Mouse (Mus musculus): ENCODE measurements at regions not wholly inside any gene's neighbourhood (a gene's known extent, or its start where the extent isn't known, plus 50 kb on each side); places are given as distances from the start of the nearest gene placed in this dataset.
A peak's percentile ranks its signal among the peaks of the same experiment; 100 is the strongest.

DNA sequence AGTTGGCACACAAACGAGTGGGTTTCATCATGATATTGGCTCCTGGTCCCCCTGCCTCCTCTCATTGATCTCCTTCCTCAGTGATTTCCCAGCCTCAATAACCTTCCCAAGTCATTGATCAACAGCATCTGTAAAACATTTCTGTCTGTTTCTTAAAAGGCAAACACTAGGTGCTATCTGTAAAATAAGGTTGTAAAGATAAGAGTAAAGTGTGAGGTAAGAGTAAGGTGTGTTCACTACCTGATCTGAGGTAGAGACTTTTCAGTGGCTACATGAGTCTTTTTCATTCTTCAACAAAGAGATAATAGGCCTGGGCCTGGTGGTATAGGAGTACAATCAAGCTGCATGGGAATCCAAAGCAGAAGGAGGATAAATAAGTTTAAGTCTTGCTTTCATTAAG lies 55.7 kb downstream of the Plk2 start:
- H3K4me2 ChIP-seq (ENCODE audit: low read length), result no peak overlapping the region
- no peak overlapping the region for H3K4me3 ChIP-seq (replicated peaks; ENCODE audit: low read length)
- H3K27ac ChIP-seq (ENCODE audit: low read length), result no peak overlapping the region
- no peaks in the 10 kb centered on the region for H3K4me1 ChIP-seq (replicated peaks; ENCODE audit: control insufficient read depth, insufficient read depth, low read length)
- H3K27me3 ChIP-seq (replicated peaks; ENCODE audit: control insufficient read depth, insufficient read depth, low read length), result no peaks in the 10 kb centered on the region
- ATAC-seq, result no peak
- H3K9ac ChIP-seq (replicated peaks; ENCODE audit: low read depth, low read length), result no peak overlapping the region
- H3K9me3 ChIP-seq (ENCODE audit: control insufficient read depth, low read length), result no peaks in the 10 kb centered on the region
- H3K36me3 ChIP-seq (ENCODE audit: control insufficient read depth, insufficient read depth), result no peaks in the 10 kb centered on the region
- 17% methylated on average over 1 of the region's 1 CpGs for WGBS

DNA sequence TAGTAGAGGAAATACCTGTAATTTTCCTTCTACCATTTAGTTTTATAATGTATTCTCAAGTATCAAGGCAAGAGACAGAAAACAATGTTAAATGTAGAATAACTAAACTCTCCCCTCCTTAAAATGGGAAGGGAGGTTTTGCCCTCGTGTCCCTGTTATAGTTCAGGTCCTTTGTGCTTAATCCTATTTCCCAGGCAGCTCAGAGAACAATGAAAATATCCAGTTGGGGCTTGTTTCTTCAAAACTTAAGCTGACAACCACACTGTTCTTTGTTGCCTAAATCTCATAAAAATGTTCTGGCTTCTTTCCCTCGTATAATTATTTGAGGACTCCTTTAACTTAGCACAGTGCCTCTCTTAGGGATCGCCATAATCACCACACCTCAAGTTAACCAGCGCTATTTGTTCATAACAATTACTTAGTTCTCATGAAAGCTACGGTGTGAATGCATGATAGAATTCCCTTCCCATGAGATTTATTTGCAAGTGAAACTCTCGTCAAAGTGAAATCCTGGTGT lies 57.2 kb downstream of the Plk2 start:
- Histone ChIP-seq H3K27ac (ENCODE audit: low read length) (no peak overlapping the region), H3K9ac (replicated peaks; ENCODE audit: low read depth, low read length) (no peak overlapping the region)

DNA sequence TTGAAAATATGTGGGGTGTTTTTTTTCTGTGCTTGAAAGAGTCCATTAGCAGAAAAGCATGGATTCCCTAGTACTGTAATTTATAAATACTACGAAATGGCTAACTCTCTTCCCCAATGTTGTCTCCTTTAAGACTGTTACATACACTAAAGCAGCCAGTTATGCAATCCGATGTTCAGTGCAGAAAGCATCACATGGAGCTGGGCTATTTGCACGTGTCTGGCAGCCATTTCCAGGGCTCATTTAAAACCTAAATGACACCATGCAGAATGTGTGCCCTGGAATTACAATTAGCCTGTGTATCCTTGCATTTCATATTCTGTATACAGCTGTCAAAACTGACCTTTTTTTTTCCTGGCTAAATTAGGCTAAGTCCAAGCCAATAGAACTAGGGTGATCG lies 60.2 kb downstream of the Plk2 start:
- WGBS, result 39% methylated on average over 4 of the region's 4 CpGs
- Histone ChIP-seq H3K4me1 (replicated peaks; ENCODE audit: control insufficient read depth, insufficient read depth, low read length) (no peaks in the 10 kb centered on the region), H3K4me2 (ENCODE audit: low read length) (no peak overlapping the region), H3K27ac (ENCODE audit: low read length) (no peak overlapping the region), H3K9me3 (ENCODE audit: control insufficient read depth, low read length) (no peaks in the 10 kb centered on the region), H3K36me3 (ENCODE audit: control insufficient read depth, insufficient read depth) (no peaks in the 10 kb centered on the region), H3K27me3 (replicated peaks; ENCODE audit: control insufficient read depth, insufficient read depth, low read length) (no peaks in the 10 kb centered on the region), H3K9ac (replicated peaks; ENCODE audit: low read depth, low read length) (no peak overlapping the region), H3K4me3 (replicated peaks; ENCODE audit: low read length) (no peak overlapping the region)
- peak; percentile 68 for ATAC-seq

More for the DNA sequence above, 57.2 kb downstream of the Plk2 start:
- H3K36me3 ChIP-seq (ENCODE audit: control insufficient read depth, insufficient read depth), result no peaks in the 10 kb centered on the region
- no peak for ATAC-seq
- no peaks in the 10 kb centered on the region for H3K9me3 ChIP-seq (ENCODE audit: control insufficient read depth, low read length)
- H3K27me3 ChIP-seq (replicated peaks; ENCODE audit: control insufficient read depth, insufficient read depth, low read length), result no peaks in the 10 kb centered on the region
- no peak overlapping the region for H3K4me2 ChIP-seq (ENCODE audit: low read length)
- no peaks in the 10 kb centered on the region for H3K4me1 ChIP-seq (replicated peaks; ENCODE audit: control insufficient read depth, insufficient read depth, low read length)
- 32% methylated on average over 6 of the region's 6 CpGs for WGBS
- no peak overlapping the region for H3K4me3 ChIP-seq (replicated peaks; ENCODE audit: low read length)

DNA sequence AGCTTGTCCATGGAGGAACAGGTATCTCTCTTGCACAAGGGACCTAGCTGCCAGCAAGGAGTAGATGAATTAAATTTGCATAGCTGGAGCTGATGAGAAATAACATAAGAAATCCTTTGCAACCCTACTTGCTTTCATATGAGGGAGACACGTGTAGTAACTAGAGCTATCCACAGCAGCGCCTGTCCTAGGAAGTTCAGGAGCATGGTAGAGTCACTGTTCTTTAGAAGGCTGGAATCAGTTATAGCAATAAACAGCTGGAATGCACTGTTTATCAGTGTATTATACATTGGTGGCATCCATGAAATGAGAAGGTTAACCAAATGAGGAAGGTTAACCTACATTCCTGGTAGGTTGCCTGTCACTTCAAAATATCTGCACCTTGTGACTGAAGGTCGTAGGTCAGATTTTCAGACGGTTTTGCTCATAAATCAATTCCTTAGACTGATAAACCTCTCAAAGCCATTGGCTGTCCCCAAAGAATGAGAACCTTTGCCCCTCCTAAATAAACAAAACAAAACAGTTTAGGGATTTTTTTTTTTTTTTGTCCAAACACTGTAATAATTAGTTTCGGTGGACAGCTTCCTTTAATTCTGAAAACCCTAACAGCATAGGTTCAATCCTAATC lies 60.8 kb downstream of the Plk2 start:
- H3K36me3 ChIP-seq (ENCODE audit: control insufficient read depth, insufficient read depth), result no peaks in the 10 kb centered on the region
- H3K9ac ChIP-seq (replicated peaks; ENCODE audit: low read depth, low read length), result no peak overlapping the region
- H3K4me3 ChIP-seq (replicated peaks; ENCODE audit: low read length), result no peak overlapping the region
- no peak overlapping the region for H3K27ac ChIP-seq (ENCODE audit: low read length)
- no peak for ATAC-seq
- no peak overlapping the region for H3K4me2 ChIP-seq (ENCODE audit: low read length)
- 90% methylated on average over 5 of the region's 5 CpGs for WGBS
- H3K27me3 ChIP-seq (replicated peaks; ENCODE audit: control insufficient read depth, insufficient read depth, low read length), result no peaks in the 10 kb centered on the region
- H3K4me1 ChIP-seq (replicated peaks; ENCODE audit: control insufficient read depth, insufficient read depth, low read length), result no peaks in the 10 kb centered on the region
- no peaks in the 10 kb centered on the region for H3K9me3 ChIP-seq (ENCODE audit: control insufficient read depth, low read length)

DNA sequence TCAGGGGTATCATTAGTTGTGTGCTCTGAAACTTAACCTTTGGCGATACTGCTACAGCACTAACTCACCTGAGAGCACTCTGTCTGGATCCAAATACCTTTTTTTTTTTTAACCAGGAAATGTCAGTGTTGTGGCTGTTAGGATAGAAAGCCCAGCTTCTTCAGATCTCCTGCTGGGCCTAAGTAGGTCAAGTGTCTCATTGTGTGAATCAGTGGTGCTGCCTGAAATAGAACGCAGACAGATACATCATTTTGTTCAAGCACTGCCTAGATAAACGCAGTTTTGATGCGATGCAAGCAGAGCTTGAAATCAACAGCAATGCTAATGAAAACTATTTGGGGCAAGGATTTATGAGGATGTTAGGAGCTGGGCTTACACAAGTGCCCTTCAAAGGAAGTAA lies 63.9 kb downstream of the Plk2 start:
- Histone ChIP-seq H3K36me3 (ENCODE audit: control insufficient read depth, insufficient read depth) (no peaks in the 10 kb centered on the region), H3K4me3 (replicated peaks; ENCODE audit: low read length) (no peak overlapping the region), H3K9ac (replicated peaks; ENCODE audit: low read depth, low read length) (no peak overlapping the region), H3K27ac (ENCODE audit: low read length) (no peak overlapping the region), H3K4me1 (replicated peaks; ENCODE audit: control insufficient read depth, insufficient read depth, low read length) (no peaks in the 10 kb centered on the region; the same call in 1 of the 2 replicates), H3K4me2 (ENCODE audit: low read length) (no peak overlapping the region), H3K9me3 (ENCODE audit: control insufficient read depth, low read length) (no peaks in the 10 kb centered on the region), H3K27me3 (replicated peaks; ENCODE audit: control insufficient read depth, insufficient read depth, low read length) (no peaks in the 10 kb centered on the region)
- WGBS, result 74% methylated on average over 4 of the region's 4 CpGs
- ATAC-seq, result no peak

DNA sequence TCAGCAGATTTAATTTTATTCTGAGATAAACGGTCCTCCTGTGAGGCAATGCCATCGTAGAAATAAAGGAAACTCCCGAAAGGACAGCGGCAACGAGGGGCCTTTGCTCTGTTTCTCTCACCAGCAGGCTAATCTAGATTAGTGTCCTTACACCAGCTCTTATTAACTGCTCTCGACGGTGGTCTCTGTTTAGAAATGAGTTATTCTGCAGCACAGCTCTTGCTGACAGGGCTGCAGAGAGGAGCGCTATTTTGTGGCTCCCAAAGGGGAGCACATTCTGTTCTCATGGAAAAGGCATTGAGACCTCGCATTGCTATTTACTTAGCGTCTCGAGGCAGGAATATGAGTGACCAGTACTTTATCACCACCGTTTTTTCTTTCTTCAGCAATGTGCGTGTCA lies 66.7 kb downstream of the Plk2 start:
- Histone ChIP-seq H3K4me3 (replicated peaks; ENCODE audit: low read length) (no peak overlapping the region), H3K4me1 (replicated peaks; ENCODE audit: control insufficient read depth, insufficient read depth, low read length) (no peaks in the 10 kb centered on the region; the same call in 1 of the 2 replicates), H3K27ac (ENCODE audit: low read length) (no peak overlapping the region), H3K9me3 (ENCODE audit: control insufficient read depth, low read length) (no peaks in the 10 kb centered on the region), H3K9ac (replicated peaks; ENCODE audit: low read depth, low read length) (no peak overlapping the region), H3K4me2 (ENCODE audit: low read length) (no peak overlapping the region), H3K36me3 (ENCODE audit: control insufficient read depth, insufficient read depth) (no peaks in the 10 kb centered on the region), H3K27me3 (replicated peaks; ENCODE audit: control insufficient read depth, insufficient read depth, low read length) (no peaks in the 10 kb centered on the region)
- no peak for ATAC-seq
- WGBS, result 55% methylated on average over 13 of the region's 13 CpGs

DNA sequence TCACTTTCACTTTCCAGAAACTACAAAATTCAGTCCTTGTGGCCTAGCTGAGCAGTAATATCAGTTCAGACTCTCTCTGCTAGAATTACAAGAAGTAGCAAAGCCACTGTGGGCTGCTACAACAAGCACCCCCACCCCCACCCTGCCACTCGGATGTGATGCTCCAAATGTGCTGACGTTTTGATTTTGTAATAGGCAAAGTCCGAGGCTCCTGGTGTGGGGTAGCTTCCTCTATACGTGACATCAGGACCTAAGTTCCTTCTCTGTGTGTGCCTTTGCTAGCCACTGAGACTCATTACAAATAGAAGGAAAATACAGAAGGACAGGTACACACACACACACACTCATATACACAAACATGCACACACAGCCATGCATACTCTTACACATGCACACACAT lies 76.7 kb downstream of the Plk2 start:
- Histone ChIP-seq H3K27ac (ENCODE audit: low read length) (no peak overlapping the region), H3K9ac (replicated peaks; ENCODE audit: low read depth, low read length) (no peak overlapping the region), H3K27me3 (replicated peaks; ENCODE audit: control insufficient read depth, insufficient read depth, low read length) (no peaks in the 10 kb centered on the region), H3K4me3 (replicated peaks; ENCODE audit: low read length) (no peak overlapping the region), H3K9me3 (ENCODE audit: control insufficient read depth, low read length) (no peaks in the 10 kb centered on the region), H3K36me3 (ENCODE audit: control insufficient read depth, insufficient read depth) (no peaks in the 10 kb centered on the region), H3K4me1 (replicated peaks; ENCODE audit: control insufficient read depth, insufficient read depth, low read length) (no peaks in the 10 kb centered on the region), H3K4me2 (ENCODE audit: low read length) (no peak overlapping the region)
- 75% methylated on average over 4 of the region's 4 CpGs for WGBS
- ATAC-seq, result no peak

DNA sequence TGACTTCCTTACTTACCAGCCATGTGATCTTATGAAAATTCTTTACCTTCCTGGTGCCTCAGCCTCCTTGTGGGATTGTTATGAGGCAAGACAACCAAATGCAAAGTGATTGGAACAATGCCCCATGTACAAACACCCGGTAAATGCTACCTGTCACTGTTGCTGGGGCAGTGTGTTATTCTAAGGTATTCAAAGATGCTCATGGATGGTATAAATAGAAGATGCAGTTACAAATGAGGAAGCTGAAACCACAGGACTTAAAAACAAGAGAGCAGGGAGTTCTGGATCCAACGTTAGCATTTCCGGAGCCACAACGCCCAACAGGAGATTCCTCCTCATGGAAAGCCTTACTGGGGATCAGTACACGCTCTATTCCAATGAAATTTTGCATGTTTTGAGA lies 82.9 kb downstream of the Plk2 start:
- no peaks in the 10 kb centered on the region for H3K27me3 ChIP-seq (replicated peaks; ENCODE audit: control insufficient read depth, insufficient read depth, low read length)
- no peak overlapping the region for H3K4me2 ChIP-seq (ENCODE audit: low read length)
- H3K4me3 ChIP-seq (replicated peaks; ENCODE audit: low read length), result no peak overlapping the region
- no peak overlapping the region for H3K9ac ChIP-seq (replicated peaks; ENCODE audit: low read depth, low read length)
- WGBS, result 96% methylated on average over 5 of the region's 5 CpGs
- no peaks in the 10 kb centered on the region for H3K4me1 ChIP-seq (replicated peaks; ENCODE audit: control insufficient read depth, insufficient read depth, low read length)
- H3K36me3 ChIP-seq (ENCODE audit: control insufficient read depth, insufficient read depth), result no peaks in the 10 kb centered on the region
- H3K27ac ChIP-seq (ENCODE audit: low read length), result no peak overlapping the region
- no peak for ATAC-seq
- no peaks in the 10 kb centered on the region for H3K9me3 ChIP-seq (ENCODE audit: control insufficient read depth, low read length)

DNA sequence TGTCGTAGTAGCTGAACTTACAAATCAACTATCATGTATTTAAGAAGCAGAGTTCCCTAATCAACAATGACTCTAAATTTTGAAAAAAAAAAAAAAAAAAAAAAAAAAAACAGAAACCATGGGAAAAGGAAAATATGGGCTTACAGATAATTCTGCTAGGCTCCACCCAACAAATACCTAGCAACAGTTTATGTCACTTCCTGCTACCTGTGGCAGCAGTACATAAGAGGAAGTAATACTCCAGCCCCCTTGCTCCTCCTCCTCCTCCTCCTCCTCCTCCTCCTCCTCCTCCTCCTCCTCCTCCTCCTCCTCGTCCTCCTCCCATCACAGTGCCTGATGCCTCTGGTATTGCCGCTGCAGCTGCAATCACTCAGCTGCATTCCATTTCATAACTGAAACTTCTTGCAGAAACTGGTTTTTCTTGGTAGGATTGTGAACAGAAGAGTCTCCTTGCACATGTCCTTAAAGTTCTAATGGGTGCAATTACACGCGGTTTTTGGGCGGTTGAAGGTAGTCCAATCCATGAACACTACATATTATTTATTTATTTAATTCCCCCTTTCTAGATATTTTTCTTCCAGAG lies 89.6 kb downstream of the Plk2 start:
- WGBS, result over 99% methylated on average over 5 of the region's 6 CpGs
- Histone ChIP-seq H3K4me3 (replicated peaks; ENCODE audit: low read length) (no peak overlapping the region), H3K9ac (replicated peaks; ENCODE audit: low read depth, low read length) (no peak overlapping the region), H3K4me2 (ENCODE audit: low read length) (no peak overlapping the region), H3K27me3 (replicated peaks; ENCODE audit: control insufficient read depth, insufficient read depth, low read length) (no peaks in the 10 kb centered on the region), H3K36me3 (ENCODE audit: control insufficient read depth, insufficient read depth) (no peaks in the 10 kb centered on the region), H3K4me1 (replicated peaks; ENCODE audit: control insufficient read depth, insufficient read depth, low read length) (no peaks in the 10 kb centered on the region), H3K9me3 (ENCODE audit: control insufficient read depth, low read length) (no peaks in the 10 kb centered on the region), H3K27ac (ENCODE audit: low read length) (no peak overlapping the region)
- ATAC-seq, result no peak
